Mouse (Mus musculus) adrenal gland (tissue): ENCODE data around the gene Ppp1r12b.

Experiments
- intact Hi-C: fragments of 180-260 bp; cut with DNase I; formaldehyde crosslinking; loops from one replicate; pipeline ENCODE4 v1.15.1; 2025

The Ppp1r12b gene

DNA sequence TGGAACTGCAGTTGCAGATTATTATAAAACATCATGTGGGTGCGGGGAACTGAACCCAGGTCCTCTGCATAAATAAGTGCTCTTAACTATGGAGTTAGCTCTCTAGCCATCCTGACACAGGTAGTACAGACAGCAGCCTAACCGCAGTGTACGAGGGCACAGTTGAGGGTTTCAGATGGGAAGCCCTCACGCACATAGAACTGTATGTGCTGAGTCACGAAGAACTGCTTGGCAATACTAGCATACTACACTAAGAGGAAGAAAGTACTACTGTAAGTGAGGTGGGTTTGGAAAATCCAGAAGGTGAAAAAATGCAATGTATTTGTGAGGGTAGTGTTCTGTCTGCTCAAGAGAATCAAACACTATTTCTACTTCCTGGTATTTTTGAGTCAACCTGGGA is 185.4 kb downstream of the Ppp1r12b start:
- intact Hi-C loops: no loop called here

DNA sequence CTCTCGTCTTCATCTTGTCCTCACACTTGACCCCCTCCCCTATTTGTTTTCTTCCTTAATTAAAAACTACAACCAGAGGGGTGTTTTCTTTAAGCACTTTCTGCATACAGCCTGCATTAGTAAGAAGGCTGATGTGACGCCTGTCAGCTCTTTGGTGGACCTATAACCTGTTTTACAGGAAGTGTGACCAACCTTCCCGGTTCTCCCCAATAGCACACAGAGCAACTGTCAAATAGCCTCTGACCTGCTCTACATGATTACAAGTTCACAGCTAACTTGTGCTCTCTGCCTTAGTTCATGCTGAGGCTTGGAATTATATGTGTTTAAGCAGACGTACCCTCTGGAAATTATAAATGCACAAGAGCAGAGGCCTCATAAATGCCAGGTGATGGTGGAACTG is 189.3 kb downstream of the Ppp1r12b start:
- intact Hi-C loops: no loop called here

DNA sequence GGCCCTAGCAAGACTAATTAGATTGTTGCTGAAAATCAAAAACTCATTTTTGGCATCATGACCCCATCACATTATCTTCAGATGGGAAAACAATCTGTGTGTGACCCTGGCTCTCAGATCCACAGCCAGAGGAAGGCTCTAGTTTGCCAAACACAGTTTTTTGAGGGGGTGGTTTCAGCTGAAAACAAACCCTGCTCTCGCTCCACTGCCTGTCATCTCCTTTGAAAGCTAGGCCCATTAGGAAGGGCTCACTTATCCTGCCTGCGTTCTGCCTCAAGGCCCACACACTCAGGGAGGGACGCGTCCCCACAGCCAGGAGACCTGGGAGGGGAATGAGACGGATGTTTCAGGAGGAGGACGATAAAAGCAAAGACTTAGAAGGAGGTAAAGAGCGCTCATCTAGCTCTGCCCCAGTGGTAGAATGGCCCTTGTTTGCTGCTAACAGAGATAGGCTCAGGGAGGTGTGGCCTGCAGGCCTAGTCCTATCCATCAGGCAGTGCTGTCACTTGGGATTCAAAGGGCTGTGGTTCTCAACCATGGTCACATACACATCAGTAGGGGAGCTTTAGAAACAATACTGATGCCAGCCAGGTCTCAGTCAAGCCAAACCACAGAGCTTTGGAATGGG is 190.8 kb downstream of the Ppp1r12b start:
- intact Hi-C loops: no loop called here

DNA sequence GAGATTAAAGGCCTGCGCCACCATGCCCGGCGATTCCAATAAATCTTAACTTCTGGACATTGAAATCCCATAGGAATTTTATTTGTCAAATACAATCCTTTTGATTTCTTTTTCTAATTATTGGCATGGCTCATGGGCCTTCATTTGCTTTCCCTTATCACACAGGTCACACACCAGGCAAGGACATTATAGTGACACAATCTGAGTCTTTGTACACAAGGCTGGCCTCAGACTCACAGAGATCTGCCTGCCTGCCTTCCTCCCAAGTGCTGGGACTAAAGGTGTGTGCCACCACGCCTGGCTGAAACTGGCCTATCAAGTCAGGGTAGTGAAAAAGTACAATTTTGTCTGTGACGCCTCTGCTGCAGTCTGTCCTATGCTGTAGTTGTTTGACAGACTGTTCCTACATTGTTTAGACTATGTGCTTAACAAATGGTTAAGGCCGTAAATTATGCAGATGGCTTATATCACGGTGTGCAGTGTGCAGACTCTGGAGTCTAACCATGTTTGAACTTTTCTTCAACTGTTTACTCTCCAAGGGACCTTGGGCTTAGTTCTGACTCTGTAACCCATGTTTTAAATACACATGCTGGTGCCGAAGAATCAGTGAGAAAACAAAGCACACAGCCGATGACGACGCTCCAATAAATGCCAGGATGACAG is 191.8 kb downstream of the Ppp1r12b start:
- intact Hi-C loops: no loop called here

DNA sequence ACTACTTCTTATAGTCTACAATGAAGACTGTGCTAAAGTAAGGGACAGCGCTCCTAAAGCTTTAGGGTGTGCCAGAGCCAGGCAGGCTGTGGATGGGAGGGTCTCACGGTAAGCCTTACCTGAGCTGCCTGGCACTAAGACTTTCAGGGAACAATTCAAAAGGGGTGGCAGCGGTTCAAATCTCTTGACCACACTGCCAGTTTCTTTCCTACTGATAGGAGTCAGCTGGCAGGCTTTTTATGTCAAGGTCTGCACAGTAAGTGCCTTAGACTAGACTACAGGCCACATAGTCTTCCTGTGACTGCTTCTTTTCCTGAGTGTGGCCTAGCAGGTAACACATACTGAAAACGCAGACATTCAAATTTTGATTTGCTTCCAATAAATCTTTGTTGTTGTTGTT is 192.5 kb downstream of the Ppp1r12b start:
- intact Hi-C loops: no loop called here

DNA sequence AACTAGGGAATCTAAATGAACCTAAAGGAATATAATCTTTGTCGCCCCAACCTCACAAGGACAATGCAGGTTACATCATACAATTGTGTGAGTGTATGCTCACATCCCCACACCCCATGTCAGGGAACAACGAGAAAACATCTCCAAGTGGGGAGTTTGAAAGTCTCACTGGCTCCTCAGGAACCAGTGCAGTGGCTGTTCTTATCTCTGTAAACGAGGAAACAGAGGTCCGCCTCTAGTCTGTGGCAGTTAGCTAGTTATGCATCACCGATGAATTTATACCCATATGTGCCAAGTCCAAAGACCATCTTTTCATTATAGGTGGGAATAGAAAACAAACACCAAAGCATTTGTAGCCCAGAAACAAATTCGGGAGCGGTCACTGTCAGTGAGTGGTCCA is 194.2 kb downstream of the Ppp1r12b start:
- intact Hi-C loops: no loop called here

DNA sequence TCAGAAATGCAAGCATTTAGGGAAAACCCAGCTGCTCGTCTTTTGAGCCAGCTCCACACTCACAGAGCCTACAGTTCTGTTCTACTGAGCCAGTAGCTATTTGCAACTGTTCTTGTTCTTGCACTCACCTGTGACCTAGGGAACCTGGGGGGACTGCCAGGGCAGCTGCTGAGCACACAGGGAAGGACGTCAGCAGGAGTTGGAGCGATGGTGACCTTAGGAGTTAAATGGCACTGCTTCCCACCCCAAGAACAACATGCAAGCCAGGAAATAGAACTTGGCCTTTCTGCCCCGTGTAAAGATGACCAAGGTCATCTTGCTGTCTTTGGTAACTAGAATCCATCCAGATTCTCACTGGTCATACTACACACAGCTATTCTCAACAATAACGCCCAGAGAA is 195.1 kb downstream of the Ppp1r12b start:
- intact Hi-C loops: no loop called here

DNA sequence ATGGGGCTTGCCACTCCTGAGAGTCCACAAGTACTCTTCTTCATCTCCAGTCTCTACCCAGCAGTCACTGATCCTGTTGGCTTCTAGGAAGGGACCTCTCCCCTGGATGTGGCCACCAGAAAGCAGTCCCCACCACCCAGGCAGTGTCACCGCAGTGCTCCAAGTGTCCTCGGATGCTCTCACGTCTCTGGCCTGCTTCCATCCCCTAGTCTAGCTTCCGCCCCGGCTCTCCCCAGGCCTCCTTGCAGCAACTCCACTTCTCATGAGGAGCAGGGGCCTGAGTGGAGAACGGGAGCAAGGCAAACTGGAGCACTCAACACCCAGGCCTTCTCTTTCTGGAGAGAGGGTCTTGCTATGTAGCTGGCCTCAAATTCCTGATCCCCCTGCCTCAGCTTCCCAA is 196.6 kb downstream of the Ppp1r12b start:
- intact Hi-C loops: no loop called here

DNA sequence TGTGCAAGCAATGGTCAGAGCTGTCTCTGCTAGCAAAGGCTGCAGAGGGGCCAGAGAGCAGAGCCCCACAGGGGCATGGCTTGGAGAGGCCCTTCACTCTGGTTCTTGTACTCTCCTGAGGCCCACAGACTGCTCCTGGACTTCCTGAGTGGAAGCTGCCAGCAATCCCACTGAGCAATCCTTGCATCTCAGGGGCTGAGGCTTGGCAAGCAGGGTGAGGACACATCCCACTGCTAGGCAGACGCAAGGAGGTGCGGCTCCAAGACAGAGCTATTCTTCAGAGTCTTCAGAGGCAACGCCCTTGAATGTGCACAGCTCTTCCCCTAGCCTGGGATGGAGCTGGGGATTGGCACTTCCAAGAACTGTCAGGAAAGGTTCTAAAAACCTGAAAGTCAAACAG is 198.5 kb downstream of the Ppp1r12b start:
- intact Hi-C loops: no loop called here

DNA sequence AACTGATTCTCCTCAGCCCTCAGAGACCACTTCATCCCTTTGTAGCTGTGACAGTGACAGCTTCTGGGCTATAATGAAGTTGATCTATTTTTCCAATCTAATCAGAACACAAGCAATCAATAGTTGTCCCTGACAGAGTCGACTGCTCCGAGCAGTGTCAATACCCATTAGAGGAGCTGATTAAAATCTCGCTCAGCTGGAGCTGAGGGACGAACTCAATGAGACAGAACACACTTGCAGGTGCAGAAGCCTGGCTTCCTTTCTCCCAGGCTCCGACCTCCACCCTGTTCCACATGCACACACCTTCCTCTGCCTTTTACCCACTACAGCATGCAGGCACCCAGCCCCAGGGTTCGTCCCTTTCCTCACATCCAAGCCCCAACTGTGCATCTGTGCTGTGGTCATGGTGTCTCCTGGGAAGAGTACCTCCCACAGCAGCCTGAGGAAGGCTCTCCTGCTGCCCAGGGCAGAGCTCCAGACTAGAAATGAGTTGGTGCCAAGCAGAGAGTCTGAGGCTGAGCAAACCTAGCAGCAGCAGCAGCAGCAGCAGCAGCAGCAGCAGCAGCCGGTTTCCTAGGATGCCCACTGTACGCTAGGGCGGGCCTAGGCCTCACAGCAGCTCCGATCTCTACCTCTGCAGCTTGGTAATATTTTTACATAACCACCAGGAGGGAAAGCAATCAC is 199.4 kb downstream of the Ppp1r12b start:
- intact Hi-C loops: no loop called here

DNA sequence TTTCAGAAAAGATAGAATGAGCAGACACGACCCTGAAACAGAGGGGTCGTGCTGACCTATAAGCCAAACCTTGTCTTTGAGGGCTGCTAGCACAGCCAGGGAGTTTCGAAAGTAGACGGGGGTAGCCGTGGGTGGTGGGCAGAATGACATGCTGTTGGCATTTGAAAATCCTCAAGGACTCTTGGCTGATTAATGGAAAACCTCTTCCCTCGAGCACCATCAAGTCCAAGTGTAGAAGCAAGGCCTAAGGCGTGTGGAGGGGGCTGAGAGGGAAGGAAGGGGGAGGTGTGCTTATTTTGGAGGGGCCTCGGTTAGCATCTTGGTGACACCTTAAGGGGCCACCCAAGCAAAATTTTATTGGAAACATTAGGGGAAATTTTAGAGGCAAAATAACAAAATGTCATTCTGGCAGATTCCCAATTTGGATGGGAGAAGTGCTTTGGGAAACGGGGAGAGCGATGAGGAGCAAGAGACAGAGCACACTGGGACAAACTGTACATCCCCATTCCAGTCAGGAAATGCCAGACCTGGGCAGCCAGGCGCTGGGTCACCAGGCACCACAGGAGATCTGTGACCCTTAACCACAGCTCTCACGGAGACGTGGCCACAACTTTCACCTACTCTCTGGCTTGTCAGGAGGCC is 200.1 kb downstream of the Ppp1r12b start:
- intact Hi-C loops: no loop called here

DNA sequence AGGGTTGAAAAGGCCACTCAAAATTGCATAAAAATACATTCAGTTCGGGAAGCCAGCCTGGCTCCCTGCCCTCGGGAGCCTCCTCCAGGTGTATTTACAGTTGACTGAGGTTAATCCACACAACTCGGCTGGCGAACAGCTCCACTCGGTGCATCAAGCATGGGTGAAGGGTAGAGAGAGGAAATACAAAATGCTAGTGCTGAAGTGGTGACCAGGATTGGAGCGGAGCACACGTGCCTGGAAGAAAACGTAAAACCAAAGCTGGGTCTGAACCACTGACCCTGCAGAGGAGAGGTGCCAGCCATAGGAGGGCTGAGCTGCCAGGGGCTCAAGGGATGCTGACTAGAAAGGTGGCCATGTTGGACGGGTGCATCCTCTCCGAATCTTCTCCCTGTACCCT is 200.9 kb downstream of the Ppp1r12b start:
- intact Hi-C loops: no loop called here

DNA sequence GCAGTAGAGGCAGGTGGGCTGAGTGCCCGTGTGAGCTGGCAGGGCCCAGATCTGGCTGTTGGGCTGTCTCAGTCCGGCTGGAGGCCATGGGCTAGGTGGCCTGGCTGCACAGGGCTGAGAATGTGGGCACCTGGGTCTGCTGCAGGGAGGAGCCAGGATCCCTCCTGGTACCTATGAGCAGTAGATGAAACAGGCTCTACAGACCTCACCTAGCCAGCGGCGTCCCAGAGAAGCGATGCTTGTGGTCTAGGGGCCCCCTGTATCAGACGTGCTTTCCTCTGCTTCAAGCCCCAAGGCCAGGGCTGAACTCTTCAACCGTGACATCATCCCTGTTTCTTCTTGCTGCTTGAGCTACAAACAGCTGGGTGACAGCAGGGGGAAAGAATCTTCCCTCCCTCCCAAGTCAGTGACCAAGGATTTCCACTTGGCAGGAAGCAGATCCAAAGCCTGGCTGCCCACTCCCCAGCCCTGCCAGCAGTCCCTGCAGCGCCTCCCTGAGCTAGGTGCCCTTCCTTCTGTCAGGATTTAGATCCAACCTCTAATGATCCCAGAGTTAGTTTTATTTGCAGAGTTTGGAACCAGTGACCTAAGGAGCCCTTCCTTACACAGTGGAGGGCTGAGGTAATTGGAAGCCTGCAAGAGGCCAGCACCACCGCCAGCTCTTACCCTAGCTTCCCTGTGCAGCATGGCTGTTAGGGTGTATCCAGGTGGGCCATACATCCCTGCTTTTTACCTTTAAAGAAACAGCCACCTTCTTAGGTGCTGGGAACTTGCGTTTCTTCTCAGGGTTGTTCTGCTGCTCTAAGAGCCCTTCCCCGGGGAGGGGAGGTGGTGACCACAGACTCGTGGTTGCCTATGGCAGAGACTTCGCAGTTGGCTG is 201.8 kb downstream of the Ppp1r12b start:
- intact Hi-C loops: no loop called here

DNA sequence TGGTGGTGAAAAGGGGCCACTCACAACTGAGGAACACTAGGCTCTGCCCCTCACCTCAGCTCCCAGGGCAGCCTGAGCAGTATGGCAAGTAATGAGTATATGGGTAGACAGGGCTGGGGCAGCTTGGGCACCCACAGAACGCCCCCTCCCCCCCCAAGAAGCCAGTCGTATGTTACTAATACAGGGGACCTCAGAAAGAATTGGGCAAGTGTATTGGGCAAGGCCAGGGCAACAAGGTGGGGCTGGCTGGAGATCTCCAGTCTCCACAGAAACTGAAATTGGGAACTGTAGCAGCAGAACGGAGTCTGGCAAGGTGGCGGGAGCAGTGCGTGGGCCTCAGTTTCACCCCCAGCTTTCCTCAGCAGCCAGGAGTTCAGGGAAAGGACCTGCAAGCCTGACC is 203.3 kb downstream of the Ppp1r12b start:
- intact Hi-C loops: no loop called here

DNA sequence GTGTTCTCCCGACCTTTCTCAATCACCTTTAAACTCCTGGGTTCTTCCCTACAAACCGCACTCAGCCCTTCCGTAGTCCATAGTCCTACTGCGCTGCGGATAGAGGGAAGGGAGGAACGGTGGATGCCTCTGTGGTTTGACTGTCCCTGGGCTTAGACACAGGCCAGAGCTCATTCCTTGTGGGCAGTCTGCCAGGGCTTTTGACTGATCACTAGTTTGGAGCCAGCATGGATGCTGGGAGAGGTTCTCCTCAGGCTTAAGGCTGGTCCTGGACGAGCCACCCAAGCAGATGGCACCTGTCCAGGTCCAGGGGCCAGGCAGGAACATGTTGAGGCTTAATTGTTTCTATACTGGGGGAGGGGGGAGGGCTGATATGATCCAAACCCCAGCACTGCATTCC is 205.9 kb downstream of the Ppp1r12b start:
- intact Hi-C loops: no loop called here

DNA sequence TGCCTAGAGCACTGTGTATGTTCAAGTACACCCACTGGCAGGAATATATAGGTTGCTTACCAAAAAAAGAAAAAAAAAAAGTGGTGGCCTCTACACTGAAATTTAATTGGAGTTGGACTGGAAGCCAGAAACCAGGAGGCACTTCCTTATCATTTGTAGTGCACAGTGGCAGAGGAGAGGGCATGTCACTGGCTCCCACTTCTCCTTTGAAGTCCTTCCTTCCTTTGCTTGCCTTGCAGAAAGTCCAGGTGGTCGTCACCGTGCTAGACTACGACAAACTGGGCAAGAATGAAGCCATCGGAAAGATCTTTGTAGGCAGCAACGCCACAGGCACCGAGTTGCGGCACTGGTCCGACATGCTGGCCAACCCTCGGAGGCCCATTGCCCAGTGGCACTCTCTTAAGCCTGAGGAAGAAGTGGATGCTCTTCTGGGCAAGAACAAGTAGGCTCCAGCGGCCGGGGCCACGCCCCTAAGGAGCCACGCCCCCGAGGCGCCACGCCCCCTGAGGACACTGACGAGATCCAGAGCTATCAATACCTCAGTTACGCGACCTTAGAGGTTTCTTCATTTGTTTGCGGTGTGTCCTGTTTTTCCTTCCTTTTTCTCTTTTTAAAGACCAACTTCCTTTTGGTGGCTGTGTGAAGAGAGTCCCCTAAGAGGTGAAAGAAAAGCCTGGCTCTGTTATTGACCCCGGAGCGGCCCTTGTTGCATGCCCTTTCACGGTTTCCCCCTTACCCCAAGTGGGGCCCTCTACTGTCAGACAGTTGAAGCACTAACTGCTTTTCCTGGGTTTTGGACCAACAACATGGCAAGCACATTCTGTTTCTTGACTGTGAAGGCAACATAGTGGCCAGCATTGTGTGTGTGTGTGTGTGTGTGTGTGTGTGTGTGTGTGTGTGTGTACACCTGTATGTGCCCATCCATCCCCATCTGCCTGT is 208.2 kb downstream of the Ppp1r12b start:
- intact Hi-C loops: no loop called here

DNA sequence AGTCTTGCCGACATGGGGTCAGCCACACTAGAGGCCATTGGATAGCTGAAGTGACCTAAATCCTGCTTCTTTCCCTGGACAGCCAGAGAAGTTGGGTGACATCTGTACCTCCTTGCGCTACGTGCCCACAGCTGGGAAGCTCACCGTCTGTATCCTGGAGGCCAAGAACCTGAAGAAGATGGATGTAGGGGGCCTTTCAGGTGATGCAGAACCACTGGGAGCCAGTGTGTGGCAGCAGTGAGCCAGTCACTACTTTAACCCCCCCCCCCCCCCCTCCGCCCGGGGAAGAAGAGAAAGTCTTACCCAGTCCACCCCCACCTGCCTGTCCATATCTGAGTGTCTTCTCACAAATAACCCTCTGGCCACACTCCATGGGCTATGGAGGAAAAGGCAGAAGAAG is 210.1 kb downstream of the Ppp1r12b start:
- intact Hi-C loops: loop anchor here (2.0 kb wide), 1 partner anchor 85 kb away; no protein-coding TSS in a partner anchor

DNA sequence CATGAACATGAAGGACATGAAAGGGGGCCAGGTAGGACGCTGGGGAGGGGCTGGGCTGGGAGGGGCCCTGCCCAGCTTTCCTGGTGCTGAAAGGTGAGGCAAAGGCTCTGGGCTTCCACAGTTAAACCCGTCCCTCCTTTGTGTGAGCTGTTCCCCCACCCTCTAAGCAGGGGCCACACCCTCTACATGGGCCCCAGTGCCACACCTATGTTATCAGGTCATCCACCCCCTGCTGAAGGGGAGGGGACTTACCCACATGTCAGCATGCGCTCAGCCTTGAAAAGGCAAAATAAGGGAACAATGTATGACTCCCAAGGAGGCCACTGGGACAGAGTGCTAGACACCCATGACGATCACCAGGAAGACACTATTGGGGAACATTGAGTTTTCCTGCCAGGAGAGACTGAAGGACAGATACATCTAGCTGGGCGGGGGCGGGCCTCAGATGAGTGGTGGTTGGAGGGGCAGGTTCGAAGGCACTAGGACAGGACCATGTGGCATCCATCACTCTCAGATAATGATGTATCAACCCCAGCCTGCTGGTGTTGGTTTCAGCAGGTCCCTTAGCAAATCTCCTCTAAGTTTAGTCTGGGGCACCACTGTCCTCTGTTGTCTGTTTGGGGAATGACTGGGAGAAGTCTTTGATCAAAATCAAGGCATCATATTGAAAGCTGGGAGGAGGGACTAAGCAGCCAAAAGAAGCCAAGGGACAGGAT is 213.6 kb downstream of the Ppp1r12b start:
- intact Hi-C loops: no loop called here

DNA sequence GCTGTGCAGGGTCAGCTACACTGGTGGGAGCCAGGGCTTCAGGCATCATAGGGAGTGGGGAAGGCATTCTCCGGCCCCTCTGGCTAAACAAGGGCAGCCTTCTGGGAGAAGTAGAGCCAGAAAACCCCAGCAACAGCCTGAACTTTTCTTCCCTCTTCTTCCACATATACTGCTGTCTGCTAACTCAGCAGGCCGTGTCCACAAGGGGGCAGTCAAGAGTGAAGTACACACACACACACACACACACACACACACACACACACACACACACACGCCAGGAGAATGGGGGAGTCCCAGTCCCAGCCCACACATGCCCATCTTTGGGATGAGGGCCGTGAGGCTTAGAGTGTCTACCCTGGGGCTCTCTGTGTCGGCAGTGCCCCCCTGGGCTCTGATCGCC is 214.3 kb downstream of the Ppp1r12b start:
- intact Hi-C loops: no loop called here

DNA sequence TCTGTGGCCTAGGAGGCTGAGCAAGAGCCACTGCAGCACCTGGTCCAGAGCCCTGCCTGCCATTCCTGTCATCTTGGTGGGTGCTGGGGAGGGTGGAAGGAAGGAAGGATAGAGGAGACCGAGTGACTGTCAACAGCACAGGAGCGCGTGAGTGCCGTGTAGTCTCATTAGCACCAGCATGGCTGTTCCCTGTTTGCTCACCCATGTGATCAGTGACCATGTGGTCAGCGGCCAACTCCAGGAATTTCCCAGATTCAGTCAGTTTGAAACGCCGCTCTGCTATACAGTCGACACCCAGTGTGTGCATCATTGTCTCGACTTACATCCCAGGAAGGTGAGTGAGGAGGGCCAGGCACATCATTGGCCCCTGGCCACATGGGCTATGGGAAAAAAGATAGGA is 218.3 kb downstream of the Ppp1r12b start:
- intact Hi-C loops: no loop called here
